7 mouse cellular contexts compared by ENCODE assay signal in the genomic region with DNA sequence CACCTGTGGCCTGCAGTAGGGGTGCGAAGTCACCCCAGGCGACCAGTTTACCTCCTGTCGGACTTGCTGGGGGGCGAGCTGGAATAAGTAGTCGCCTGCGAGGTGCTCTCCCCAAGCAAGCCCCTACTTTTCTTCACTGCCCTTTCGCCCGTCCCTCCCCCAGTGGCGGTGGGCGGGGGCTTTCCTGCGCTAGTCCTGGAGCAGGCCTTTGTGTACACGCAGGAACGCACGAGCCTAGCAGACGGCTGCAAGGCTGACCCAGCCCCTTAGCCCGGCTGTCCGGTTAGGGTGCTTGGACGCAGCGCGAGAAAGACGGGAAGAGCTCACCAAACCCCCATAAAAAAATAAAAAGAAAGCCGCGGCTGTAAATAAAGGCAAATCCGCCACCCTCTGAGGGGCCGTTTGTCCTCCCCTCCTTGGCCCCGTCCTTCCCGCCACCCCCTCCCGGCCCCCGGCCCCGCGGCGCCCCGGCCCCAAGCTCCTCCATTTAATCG. TPM values are rescaled to one million over a fixed set of nuclear protein-coding genes. Genes with fewer than 3 reads are reported as not detected.
DNase-seq lines count a peak whose midpoint lies in the region; ATAC-seq and TF ChIP-seq lines count a peak whose summit lies in the region.

No protein-coding gene starts in this region.

- ATAC-seq in embryonic facial prominence, embryonic 15.5 days (ENCODE audit: insufficient number of reproducible peaks, low FRiP score, low TSS enrichment, low read depth) = peak; percentile 77
- ATAC-seq in heart, embryonic 11.5 days (replicated peaks; ENCODE audit: insufficient number of reproducible peaks, low FRiP score, low TSS enrichment) = peak; percentile 57; the same call in 1 of the 2 replicates
- ATAC-seq in kidney, embryonic 16.5 days (ENCODE audit: low FRiP score, low TSS enrichment) = peak; percentile 82
- no peak for ATAC-seq in liver, embryonic 12.5 days

- peaks cover 2% of the 10 kb centered on the region; the same call in 1 of the 2 replicates for H3K4me1 ChIP-seq in bone marrow, adult 2 months (ENCODE audit: control insufficient read depth, insufficient read depth, low read length)
- H3K4me1 ChIP-seq in embryonic facial prominence, embryonic 15.5 days = peaks cover 40% of the 10 kb centered on the region
- H3K4me1 ChIP-seq in heart, embryonic 11.5 days (ENCODE audit: control insufficient read depth, insufficient read depth, low read length) = peaks cover 11% of the 10 kb centered on the region
- H3K4me1 ChIP-seq in kidney, embryonic 16.5 days (ENCODE audit: insufficient read depth, low read length) = peaks cover 29% of the 10 kb centered on the region
- peaks cover 39% of the 10 kb centered on the region for H3K4me1 ChIP-seq in liver, embryonic 12.5 days

- no peaks in the 10 kb centered on the region for H3K9me3 ChIP-seq in embryonic facial prominence, embryonic 15.5 days (replicated peaks)
- H3K9me3 ChIP-seq in heart, embryonic 11.5 days (replicated peaks; ENCODE audit: control insufficient read depth, low read length) = no peaks in the 10 kb centered on the region
- H3K9me3 ChIP-seq in kidney, embryonic 16.5 days (ENCODE audit: low read length) = peaks cover 2% of the 10 kb centered on the region; the same call in 1 of the 2 replicates
- no peaks in the 10 kb centered on the region for H3K9me3 ChIP-seq in liver, embryonic 12.5 days (replicated peaks)

- H3K9ac ChIP-seq in embryonic facial prominence, embryonic 15.5 days = peak overlapping the region; percentile 73
- peak overlapping the region; percentile 90 for H3K9ac ChIP-seq in heart, embryonic 11.5 days (ENCODE audit: low read depth, low read length)
- H3K9ac ChIP-seq in kidney, embryonic 16.5 days (replicated peaks; ENCODE audit: low read length) = peak overlapping the region; percentile 81
- H3K9ac ChIP-seq in liver, embryonic 12.5 days = peak overlapping the region; percentile 67

- peaks cover 13% of the 10 kb centered on the region for H3K36me3 ChIP-seq in embryonic facial prominence, embryonic 15.5 days
- H3K36me3 ChIP-seq in heart, embryonic 11.5 days (ENCODE audit: control insufficient read depth, insufficient read depth, low read length) = no peaks in the 10 kb centered on the region
- peaks cover 10% of the 10 kb centered on the region for H3K36me3 ChIP-seq in kidney, embryonic 16.5 days (ENCODE audit: insufficient read depth, low read length)
- H3K36me3 ChIP-seq in liver, embryonic 12.5 days = peaks cover 27% of the 10 kb centered on the region
- H3K36me3 ChIP-seq in splenic B cell, adult 2 months (ENCODE audit: control insufficient read depth, insufficient read depth, low read length, poor library complexity, severe bottlenecking) = no peaks in the 10 kb centered on the region

- no peaks in the 10 kb centered on the region for H3K27me3 ChIP-seq in embryonic facial prominence, embryonic 15.5 days
- no peaks in the 10 kb centered on the region for H3K27me3 ChIP-seq in heart, embryonic 11.5 days (ENCODE audit: control insufficient read depth, insufficient read depth, low read length)
- no peaks in the 10 kb centered on the region for H3K27me3 ChIP-seq in kidney, embryonic 16.5 days (ENCODE audit: insufficient read depth, low read length)
- H3K27me3 ChIP-seq in liver, embryonic 12.5 days (replicated peaks) = peaks cover 37% of the 10 kb centered on the region
- H3K27me3 ChIP-seq in splenic B cell, adult 2 months (ENCODE audit: control insufficient read depth, insufficient read depth, low read length, poor library complexity, severe bottlenecking) = peaks cover 5% of the 10 kb centered on the region

- peak overlapping the region; percentile 76 for H3K4me2 ChIP-seq in embryonic facial prominence, embryonic 15.5 days (replicated peaks)
- peak overlapping the region; percentile 82 for H3K4me2 ChIP-seq in heart, embryonic 11.5 days
- peak overlapping the region; percentile 67 for H3K4me2 ChIP-seq in kidney, embryonic 16.5 days (replicated peaks; ENCODE audit: low read depth, low read length)
- H3K4me2 ChIP-seq in liver, embryonic 12.5 days = peak overlapping the region; percentile 72

- no peak for TF ChIP-seq CTCF in bone marrow, adult 2 months (IDR thresholded peaks at IDR 0.05; ENCODE audit: control insufficient read depth, insufficient read depth, low read length)

- WGBS in bone marrow, adult 2 months = 4% methylated on average over 34 of the region's 34 CpGs
- WGBS in embryonic facial prominence, embryonic 15.5 days = under 1% methylated on average over 30 of the region's 34 CpGs
- WGBS in heart, embryonic 11.5 days (ENCODE audit: insufficient replicate concordance) = under 1% methylated on average over 34 of the region's 34 CpGs
- WGBS in kidney, embryonic 16.5 days = 1% methylated on average over 31 of the region's 34 CpGs
- 1% methylated on average over 32 of the region's 34 CpGs for WGBS in liver, embryonic 12.5 days (ENCODE audit: insufficient replicate concordance)

- DNase-seq in naive thymus-derived CD4-positive, alpha-beta T cell, adult 2 months (ENCODE audit: low read depth) = peak; percentile 63
- peak; percentile 52 for DNase-seq in splenic B cell, adult 2 months (ENCODE audit: low read depth, low spot score)

- TF ChIP-seq POLR2A in bone marrow, adult 2 months (IDR thresholded peaks at IDR 0.05; ENCODE audit: borderline replicate concordance, control insufficient read depth, low read depth, low read length) = peak; percentile 38; the same call in 1 of the 2 replicates

- H3K4me3 ChIP-seq in bone marrow, adult 2 months (replicated peaks; ENCODE audit: control insufficient read depth, low read depth, low read length) = peak overlapping the region; percentile 26
- H3K4me3 ChIP-seq in embryonic facial prominence, embryonic 15.5 days (replicated peaks) = peak overlapping the region; percentile 57
- peak overlapping the region; percentile 45 for H3K4me3 ChIP-seq in heart, embryonic 11.5 days (ENCODE audit: low read depth, low read length)
- H3K4me3 ChIP-seq in kidney, embryonic 16.5 days (ENCODE audit: low read length) = peak overlapping the region; percentile 88
- peak overlapping the region; percentile 85 for H3K4me3 ChIP-seq in liver, embryonic 12.5 days

- H3K27ac ChIP-seq in bone marrow, adult 2 months (ENCODE audit: control insufficient read depth, insufficient read depth, low read depth, low read length, poor library complexity) = peak overlapping the region; percentile 33; the same call in 1 of the 2 replicates
- H3K27ac ChIP-seq in embryonic facial prominence, embryonic 15.5 days (replicated peaks) = peak overlapping the region; percentile 100
- peak overlapping the region; percentile 98 for H3K27ac ChIP-seq in heart, embryonic 11.5 days (ENCODE audit: low read depth, low read length)
- peak overlapping the region; percentile 98 for H3K27ac ChIP-seq in kidney, embryonic 16.5 days (ENCODE audit: low read length)
- peak overlapping the region; percentile 84 for H3K27ac ChIP-seq in liver, embryonic 12.5 days

RNA-seq across cellular contexts. Expression of gene Atp5g2, which starts 0.4 kb away (rescaled TPM):
- polyA plus RNA-seq in bone marrow, adult 2 months (2011; ENCODE audit: insufficient read depth, insufficient read length, low replicate concordance, missing spikeins) = 189 and 212 TPM in 2 replicates
- 59.0 and 65.5 TPM in 2 replicates for polyA plus RNA-seq in embryonic facial prominence, embryonic 15.5 days (2015; fragmentation: Nextera tagmentation; extraction: Ambion mirVana)
- 76.3 and 82.0 TPM in 2 replicates for polyA plus RNA-seq in heart, embryonic 11.5 days (2014; fragmentation: Nextera tagmentation; extraction: Ambion mirVana)
- 60.1 and 74.0 TPM in 2 replicates for polyA plus RNA-seq in kidney, embryonic 16.5 days (2015; fragmentation: Nextera tagmentation; extraction: Ambion mirVana)
- polyA plus RNA-seq in liver, embryonic 12.5 days (2016; fragmentation: Nextera tagmentation; extraction: Ambion mirVana) = 39.6 and 42.2 TPM in 2 replicates

RNA-seq across cellular contexts. Expression of gene Atf7, which starts 46.5 kb away (rescaled TPM):
- polyA plus RNA-seq in bone marrow, adult 2 months (2011; ENCODE audit: insufficient read depth, insufficient read length, low replicate concordance, missing spikeins) = 29.6 and 45.2 TPM in 2 replicates
- 51.3 and 53.7 TPM in 2 replicates for polyA plus RNA-seq in embryonic facial prominence, embryonic 15.5 days (2015; fragmentation: Nextera tagmentation; extraction: Ambion mirVana)
- polyA plus RNA-seq in heart, embryonic 11.5 days (2014; fragmentation: Nextera tagmentation; extraction: Ambion mirVana) = 18.8 and 22.1 TPM in 2 replicates
- polyA plus RNA-seq in kidney, embryonic 16.5 days (2015; fragmentation: Nextera tagmentation; extraction: Ambion mirVana) = 30.9 and 39.2 TPM in 2 replicates
- polyA plus RNA-seq in liver, embryonic 12.5 days (2016; fragmentation: Nextera tagmentation; extraction: Ambion mirVana) = 11.5 and 14.3 TPM in 2 replicates

RNA-seq across cellular contexts. Expression of gene Gm28047, which starts 46.9 kb away (rescaled TPM):
- polyA plus RNA-seq in bone marrow, adult 2 months (2011; ENCODE audit: insufficient read depth, insufficient read length, low replicate concordance, missing spikeins) = 7.3 TPM in 1 of 2 replicates, not detected in the other
- polyA plus RNA-seq in embryonic facial prominence, embryonic 15.5 days (2015; fragmentation: Nextera tagmentation; extraction: Ambion mirVana) = 0.56 TPM in 1 of 2 replicates, not detected in the other
- not detected in 2 replicates for polyA plus RNA-seq in heart, embryonic 11.5 days (2014; fragmentation: Nextera tagmentation; extraction: Ambion mirVana)
- 0.36 TPM in 1 of 2 replicates, not detected in the other for polyA plus RNA-seq in kidney, embryonic 16.5 days (2015; fragmentation: Nextera tagmentation; extraction: Ambion mirVana)
- not detected in 2 replicates for polyA plus RNA-seq in liver, embryonic 12.5 days (2016; fragmentation: Nextera tagmentation; extraction: Ambion mirVana)

RNA-seq across cellular contexts. Expression of gene Calcoco1, which starts 50.2 kb away (rescaled TPM):
- polyA plus RNA-seq in bone marrow, adult 2 months (2011; ENCODE audit: insufficient read depth, insufficient read length, low replicate concordance, missing spikeins) = 24.4 and 28.0 TPM in 2 replicates
- 67.2 and 69.0 TPM in 2 replicates for polyA plus RNA-seq in embryonic facial prominence, embryonic 15.5 days (2015; fragmentation: Nextera tagmentation; extraction: Ambion mirVana)
- polyA plus RNA-seq in heart, embryonic 11.5 days (2014; fragmentation: Nextera tagmentation; extraction: Ambion mirVana) = 33.7 and 47.8 TPM in 2 replicates
- polyA plus RNA-seq in kidney, embryonic 16.5 days (2015; fragmentation: Nextera tagmentation; extraction: Ambion mirVana) = 60.4 and 63.2 TPM in 2 replicates
- 8.7 and 10.3 TPM in 2 replicates for polyA plus RNA-seq in liver, embryonic 12.5 days (2016; fragmentation: Nextera tagmentation; extraction: Ambion mirVana)

Comparison
In these comparisons a context has a peak if more than half of its experiments do, and no peak if none do; other contexts are left out.
1. H3K27ac ChIP-seq: peak in every context shown above with its lines; median percentile 100 in embryonic facial prominence, embryonic 15.5 days; 98 in heart, embryonic 11.5 days; 98 in kidney, embryonic 16.5 days; 84 in liver, embryonic 12.5 days; 33 in bone marrow, adult 2 months.
2. H3K4me3 ChIP-seq: peak in every context shown above with its lines; median percentile 88 in kidney, embryonic 16.5 days; 85 in liver, embryonic 12.5 days; 57 in embryonic facial prominence, embryonic 15.5 days; 45 in heart, embryonic 11.5 days; 26 in bone marrow, adult 2 months.